Mouse (Mus musculus) bone marrow, adult 2 months (tissue): ENCODE data around the gene Smc4. TPM values are rescaled to one million over a fixed set of nuclear protein-coding genes. Genes with fewer than 3 reads are reported as not detected.

Experiments
- H3K27ac ChIP-seq: fragments of 200-500 bp; 2 replicates; pipeline ENCODE4 v1.5.1; 2012; ENCODE audit warnings: low read depth, mild to moderate bottlenecking, control low read depth, inconsistent platforms, low read length; ENCODE audit not compliant: control insufficient read depth, poor library complexity, insufficient read depth
- H3K4me1 ChIP-seq: fragments of 200-500 bp; 2 replicates; pipeline ENCODE4 v1.6.1; 2011; ENCODE audit warnings: low read length; ENCODE audit not compliant: control insufficient read depth, insufficient read depth
- H3K4me3 ChIP-seq: fragments of 200-500 bp; replicated peaks from 2 replicates; pipeline ENCODE3; 2011; ENCODE audit warnings: mild to moderate bottlenecking, low read depth, low read length, control low read depth; ENCODE audit not compliant: control insufficient read depth
- CTCF ChIP-seq: fragments of 200-500 bp; IDR thresholded peaks from 2 replicates; pipeline ENCODE4 v1.5.1; 2011; ENCODE audit warnings: low read length, control low read depth; ENCODE audit not compliant: control insufficient read depth, insufficient read depth
- POLR2A ChIP-seq: fragments of 200-500 bp; IDR thresholded peaks from 2 replicates; pipeline ENCODE4 v1.6.1; 2011; ENCODE audit warnings: low read depth, mild to moderate bottlenecking, control low read depth, low read length, borderline replicate concordance; ENCODE audit not compliant: control insufficient read depth
- WGBS: fragments of 180-500 bp; shearing (Covaris S2); methylation state at CpG from one replicate; pipeline ENCODE4 v1.1.7; 2018; 5-methylcytosine and 5-hydroxymethylcytosine counted together
- polyA plus RNA-seq: library from polyadenylated mRNA; stranded (reverse); fragments of >200 nt; gene quantifications from 2 replicates; pipeline ENCODE4 v1.2.4, GENCODE M21; 2011; ENCODE audit warnings: low replicate concordance; ENCODE audit not compliant: missing spikeins, insufficient read depth, insufficient read length

Smc4 gene
- polyA plus RNA-seq, 1 experiment: 179 TPM

GRCm38 (mm10) chr3:69040105-69040504 is 35.6 kb downstream of the Smc4 start:
- Histone ChIP-seq H3K27ac (no peak overlapping the region; the same call in 1 of the 2 replicates), H3K4me3 (peak overlapping the region; percentile 27), H3K4me1 (no peaks in the 10 kb centered on the region)
- TF ChIP-seq CTCF: no peak
- TF ChIP-seq POLR2A: no peak
- 92% methylated on average over 2 of the region's 2 CpGs for WGBS

- no peaks in the 10 kb centered on the region; the same call in 1 of the 2 replicates for H3K4me1 ChIP-seq
- H3K27ac ChIP-seq: no peak overlapping the region
- H3K4me3 ChIP-seq: peak overlapping the region; percentile 63
- 15% methylated on average over 5 of the region's 5 CpGs for WGBS
- TF ChIP-seq CTCF (no peak), POLR2A (no peak)
These were observed 36.8 kb downstream of the Smc4 start for GRCm38 (mm10) chr3:69041298-69041697.

GRCm38 (mm10) chr3:69044167-69044591 is 39.6 kb downstream of the Smc4 start:
- peak overlapping the region; percentile 100 for H3K4me3 ChIP-seq
- peak overlapping the region; percentile 96 for H3K27ac ChIP-seq
- H3K4me1 ChIP-seq: no peaks in the 10 kb centered on the region; the same call in 1 of the 2 replicates
- WGBS: under 1% methylated on average over 42 of the region's 42 CpGs
- TF ChIP-seq CTCF (no peak), POLR2A (peak; percentile 36; the same call in 1 of the 2 replicates)

- Histone ChIP-seq H3K4me3 (peak within 1 kb of the TSS; percentile 100), H3K27ac (peak within 1 kb of the TSS; percentile 96), H3K4me1 (no peaks in the 10 kb centered on the region; the same call in 1 of the 2 replicates)
- WGBS: under 1% methylated on average over 80 of the region's 80 CpGs
- TF ChIP-seq CTCF: no peak
- TF ChIP-seq POLR2A: peak; percentile 74
These were observed 40.3 kb downstream of the Smc4 start, which contains the start of gene Trim59 for GRCm38 (mm10) chr3:69044645-69045399. TSS of gene Trim59 (minus strand) at chr3:69044755.

GRCm38 (mm10) chr3:69045400-69045703 is 40.8 kb downstream of the Smc4 start:
- Histone ChIP-seq H3K4me3 (peak overlapping the region; percentile 71), H3K4me1 (no peaks in the 10 kb centered on the region; the same call in 1 of the 2 replicates), H3K27ac (peak overlapping the region; percentile 96)
- WGBS: 4% methylated on average over 9 of the region's 9 CpGs
- TF ChIP-seq CTCF: no peak
- TF ChIP-seq POLR2A: no peak

- WGBS: 32% methylated on average over 13 of the region's 13 CpGs
- H3K4me1 ChIP-seq: no peaks in the 10 kb centered on the region; the same call in 1 of the 2 replicates
- H3K4me3 ChIP-seq: peak overlapping the region; percentile 46
- TF ChIP-seq POLR2A (no peak), CTCF (no peak)
- H3K27ac ChIP-seq: peak overlapping the region; percentile 28; the same call in 1 of the 2 replicates
These were observed 41.2 kb downstream of the Smc4 start for GRCm38 (mm10) chr3:69045750-69046149.

- Histone ChIP-seq H3K4me3 (no peak overlapping the region), H3K4me1 (no peaks in the 10 kb centered on the region; the same call in 1 of the 2 replicates), H3K27ac (peak overlapping the region; percentile 5; the same call in 1 of the 2 replicates)
- 43% methylated on average over 4 of the region's 4 CpGs for WGBS
- TF ChIP-seq POLR2A (no peak), CTCF (no peak)
These were observed 42.0 kb downstream of the Smc4 start for GRCm38 (mm10) chr3:69046509-69046908.

GRCm38 (mm10) chr3:69047684-69048083 is 43.1 kb downstream of the Smc4 start:
- 88% methylated on average over 4 of the region's 4 CpGs for WGBS
- H3K27ac ChIP-seq: no peak overlapping the region

More at GRCm38 (mm10) chr3:69047684-69048083, 43.1 kb downstream of the Smc4 start:
- TF ChIP-seq CTCF: no peak
- no peak for TF ChIP-seq POLR2A
- Histone ChIP-seq H3K4me1 (no peaks in the 10 kb centered on the region; the same call in 1 of the 2 replicates), H3K4me3 (no peak overlapping the region)
